Mouse (Mus musculus) neural tube, embryonic 15.5 days (tissue): Measurements from ENCODE around the gene Foxn3. TPM values are rescaled to one million over a fixed set of nuclear protein-coding genes. Genes with fewer than 3 reads are reported as not detected.

ENCODE experiments used
- ATAC-seq: fragments of 200-750 bp; cut with Nextera tagmentation; 2 replicates; pipeline ENCODE4 v1.8.0; 2017; ENCODE audit warnings: mild to moderate bottlenecking, moderate TSS enrichment, moderate library complexity; ENCODE audit not compliant: low FRiP score
- H3K27ac ChIP-seq: fragments of 300-500 bp; sonication (generic); replicated peaks from 2 replicates; pipeline ENCODE4 v1.5.1; 2015; ENCODE audit warnings: mild to moderate bottlenecking, inconsistent platforms
- H3K27me3 ChIP-seq: fragments of 300-500 bp; sonication (generic); replicated peaks from 2 replicates; pipeline ENCODE4 v1.6.1; 2015; ENCODE audit warnings: inconsistent platforms
- H3K36me3 ChIP-seq: fragments of 300-500 bp; sonication (generic); 2 replicates; pipeline ENCODE4 v1.6.1; 2015; ENCODE audit warnings: inconsistent platforms
- H3K4me1 ChIP-seq: fragments of 300-500 bp; sonication (generic); 2 replicates; pipeline ENCODE4 v1.6.1; 2015; ENCODE audit warnings: inconsistent platforms
- H3K4me2 ChIP-seq: fragments of 300-500 bp; sonication (generic); 2 replicates; pipeline ENCODE4 v1.6.1; 2015; ENCODE audit warnings: inconsistent platforms, mild to moderate bottlenecking, moderate library complexity
- H3K4me3 ChIP-seq: fragments of 300-500 bp; sonication (generic); replicated peaks from 2 replicates; pipeline ENCODE4 v1.5.1; 2015; ENCODE audit warnings: mild to moderate bottlenecking, inconsistent platforms
- H3K9ac ChIP-seq: fragments of 300-500 bp; sonication (generic); replicated peaks from 2 replicates; pipeline ENCODE4 v1.6.1; 2015; ENCODE audit warnings: mild to moderate bottlenecking, inconsistent platforms
- H3K9me3 ChIP-seq: fragments of 300-500 bp; sonication (generic); replicated peaks from 2 replicates; pipeline ENCODE4 v1.6.1; 2016; ENCODE audit warnings: inconsistent platforms
- whole genome bisulfite sequencing: fragments of 180-500 bp; shearing (Covaris S2); methylation state at CpG from one replicate; pipeline ENCODE4 v1.1.7; 2015; ENCODE audit warnings: mixed read lengths; 5-methylcytosine and 5-hydroxymethylcytosine counted together
- polyA plus RNA-seq: library from polyadenylated mRNA; unstranded; fragments of >200 nt; fragmentation: Nextera tagmentation; extraction: Ambion mirVana; gene quantifications from 2 replicates; pipeline ENCODE4 v1.2.1, GENCODE M21; 2015

The Foxn3 gene
- polyA plus RNA-seq, 1 experiment from 2014 or later = 84.4 TPM

GRCm38 (mm10) chr12:99343378-99343777 is 220.0 kb downstream of the Foxn3 start:
- H3K4me2 ChIP-seq = no peak overlapping the region
- 94% methylated on average over 2 of the region's 2 CpGs for WGBS
- H3K9ac ChIP-seq = no peak overlapping the region
- H3K4me3 ChIP-seq = no peak overlapping the region
- no peaks in the 10 kb centered on the region for H3K9me3 ChIP-seq
- ATAC-seq = no peak
- H3K27ac ChIP-seq = no peak overlapping the region
- H3K4me1 ChIP-seq = peaks cover 60% of the 10 kb centered on the region
- no peaks in the 10 kb centered on the region for H3K36me3 ChIP-seq
- H3K27me3 ChIP-seq = no peaks in the 10 kb centered on the region

GRCm38 (mm10) chr12:99342160-99342559 is 221.2 kb downstream of the Foxn3 start:
- Histone ChIP-seq H3K4me3 (no peak overlapping the region), H3K4me2 (no peak overlapping the region), H3K36me3 (no peaks in the 10 kb centered on the region), H3K9ac (no peak overlapping the region), H3K4me1 (peaks cover 55% of the 10 kb centered on the region), H3K9me3 (no peaks in the 10 kb centered on the region), H3K27ac (0 out of 2 replicates have a peak overlapping the region, but pooled peaks have one; percentile 84), H3K27me3 (no peaks in the 10 kb centered on the region)
- ATAC-seq = no peak
- 14% methylated on average over 3 of the region's 3 CpGs for WGBS

- Histone ChIP-seq H3K4me1 (peaks cover 55% of the 10 kb centered on the region), H3K27ac (peak overlapping the region; percentile 84; the same call in 1 of the 2 replicates), H3K9ac (no peak overlapping the region), H3K27me3 (no peaks in the 10 kb centered on the region), H3K4me3 (no peak overlapping the region), H3K4me2 (no peak overlapping the region), H3K9me3 (no peaks in the 10 kb centered on the region), H3K36me3 (no peaks in the 10 kb centered on the region)
- ATAC-seq = no peak
- WGBS = 37% methylated on average over 7 of the region's 7 CpGs
Measured at GRCm38 (mm10) chr12:99341751-99342150, 221.6 kb downstream of the Foxn3 start.

GRCm38 (mm10) chr12:99340418-99341182 is 222.8 kb downstream of the Foxn3 start:
- 0 out of 2 replicates have a peak, but pooled peaks have one; percentile 2 for ATAC-seq
- no peaks in the 10 kb centered on the region for H3K9me3 ChIP-seq
- no peak overlapping the region for H3K9ac ChIP-seq
- peak overlapping the region; percentile 31 for H3K4me2 ChIP-seq
- H3K4me3 ChIP-seq = no peak overlapping the region
- 56% methylated on average over 13 of the region's 13 CpGs for WGBS
- no peaks in the 10 kb centered on the region for H3K27me3 ChIP-seq
- no peaks in the 10 kb centered on the region for H3K36me3 ChIP-seq
- H3K27ac ChIP-seq = peak overlapping the region; percentile 84
- H3K4me1 ChIP-seq = peaks cover 67% of the 10 kb centered on the region

- WGBS = 22% methylated on average over 11 of the region's 11 CpGs
Measured at GRCm38 (mm10) chr12:99339640-99340325, 223.6 kb downstream of the Foxn3 start.

GRCm38 (mm10) chr12:99338754-99339153 is 224.6 kb downstream of the Foxn3 start:
- Histone ChIP-seq H3K27ac (peak overlapping the region; percentile 84), H3K4me2 (no peak overlapping the region), H3K4me1 (peaks cover 78% of the 10 kb centered on the region), H3K9ac (no peak overlapping the region), H3K9me3 (no peaks in the 10 kb centered on the region), H3K36me3 (no peaks in the 10 kb centered on the region), H3K4me3 (no peak overlapping the region), H3K27me3 (no peaks in the 10 kb centered on the region)
- no peak for ATAC-seq
- 91% methylated on average over 2 of the region's 2 CpGs for WGBS

More at GRCm38 (mm10) chr12:99339640-99340325, 223.6 kb downstream of the Foxn3 start:
- Histone ChIP-seq H3K9ac (no peak overlapping the region), H3K9me3 (no peaks in the 10 kb centered on the region), H3K4me3 (no peak overlapping the region), H3K27ac (peak overlapping the region; percentile 84), H3K36me3 (no peaks in the 10 kb centered on the region), H3K4me2 (peak overlapping the region; percentile 31), H3K27me3 (no peaks in the 10 kb centered on the region), H3K4me1 (peaks cover 69% of the 10 kb centered on the region)
- peak; percentile 94 for ATAC-seq

GRCm38 (mm10) chr12:99337171-99337435 is 226.3 kb downstream of the Foxn3 start:
- Histone ChIP-seq H3K27me3 (no peaks in the 10 kb centered on the region), H3K4me1 (peaks cover 86% of the 10 kb centered on the region), H3K4me3 (no peak overlapping the region), H3K36me3 (no peaks in the 10 kb centered on the region), H3K9ac (no peak overlapping the region), H3K27ac (peak overlapping the region; percentile 52; the same call in 1 of the 2 replicates), H3K9me3 (no peaks in the 10 kb centered on the region), H3K4me2 (no peak overlapping the region)
- no peak for ATAC-seq
- WGBS = 83% methylated on average over 3 of the region's 3 CpGs

- 26% methylated on average over 12 of the region's 12 CpGs for WGBS
- H3K4me1 ChIP-seq = peaks cover 84% of the 10 kb centered on the region
- ATAC-seq = no peak
- H3K9me3 ChIP-seq = no peaks in the 10 kb centered on the region
- H3K4me2 ChIP-seq = 0 out of 2 replicates have a peak overlapping the region, but pooled peaks have one; percentile 9
- H3K27ac ChIP-seq = peak overlapping the region; percentile 52; the same call in 1 of the 2 replicates
- no peaks in the 10 kb centered on the region for H3K27me3 ChIP-seq
- H3K9ac ChIP-seq = no peak overlapping the region
- no peak overlapping the region for H3K4me3 ChIP-seq
- H3K36me3 ChIP-seq = no peaks in the 10 kb centered on the region
Measured at GRCm38 (mm10) chr12:99336349-99337170, 226.8 kb downstream of the Foxn3 start.

GRCm38 (mm10) chr12:99335628-99336027 is 227.8 kb downstream of the Foxn3 start:
- H3K4me1 ChIP-seq = peaks cover 83% of the 10 kb centered on the region
- H3K36me3 ChIP-seq = no peaks in the 10 kb centered on the region

GRCm38 (mm10) chr12:99334026-99334425 is 229.4 kb downstream of the Foxn3 start:
- Histone ChIP-seq H3K4me2 (no peak overlapping the region), H3K4me3 (no peak overlapping the region), H3K9ac (no peak overlapping the region), H3K27ac (no peak overlapping the region; the same call in 1 of the 2 replicates), H3K9me3 (no peaks in the 10 kb centered on the region), H3K27me3 (no peaks in the 10 kb centered on the region), H3K4me1 (peaks cover 82% of the 10 kb centered on the region), H3K36me3 (no peaks in the 10 kb centered on the region)
- ATAC-seq = no peak
- 43% methylated on average over 9 of the region's 9 CpGs for WGBS

More at GRCm38 (mm10) chr12:99335628-99336027, 227.8 kb downstream of the Foxn3 start:
- Histone ChIP-seq H3K27ac (peak overlapping the region; percentile 52; the same call in 1 of the 2 replicates), H3K4me2 (no peak overlapping the region), H3K27me3 (no peaks in the 10 kb centered on the region), H3K4me3 (no peak overlapping the region), H3K9me3 (no peaks in the 10 kb centered on the region), H3K9ac (no peak overlapping the region)
- 85% methylated on average over 9 of the region's 9 CpGs for WGBS
- no peak for ATAC-seq

- H3K4me3 ChIP-seq = no peak overlapping the region
- ATAC-seq = no peak
- no peak overlapping the region for H3K4me2 ChIP-seq
- WGBS = 81% methylated on average over 20 of the region's 20 CpGs
- H3K36me3 ChIP-seq = no peaks in the 10 kb centered on the region
- peaks cover 82% of the 10 kb centered on the region for H3K4me1 ChIP-seq
- no peaks in the 10 kb centered on the region for H3K9me3 ChIP-seq
- no peak overlapping the region for H3K9ac ChIP-seq
- H3K27ac ChIP-seq = no peak overlapping the region
- no peaks in the 10 kb centered on the region for H3K27me3 ChIP-seq
Measured at GRCm38 (mm10) chr12:99333304-99333968, 229.9 kb downstream of the Foxn3 start.
